Mouse (Mus musculus) ES-Bruce4 (cell line): Measurements from ENCODE around the gene Fgfr2. TPM values are rescaled to one million over a fixed set of nuclear protein-coding genes. Genes with fewer than 3 reads are reported as not detected.

Source experiments
- H3K27ac ChIP-seq: 2 replicates; pipeline ENCODE4 v1.5.1; 2012; ENCODE audit warnings: low read length, inconsistent platforms; ENCODE audit not compliant: insufficient read depth
- H3K27me3 ChIP-seq: 2 replicates; pipeline ENCODE4 v1.6.1; 2012; ENCODE audit warnings: mild to moderate bottlenecking, low read length, inconsistent platforms; ENCODE audit not compliant: control insufficient read depth, poor library complexity, insufficient read depth, severe bottlenecking
- H3K36me3 ChIP-seq: 2 replicates; pipeline ENCODE4 v1.6.1; 2012; ENCODE audit warnings: inconsistent platforms, mild to moderate bottlenecking, low read length, moderate library complexity; ENCODE audit not compliant: control insufficient read depth, poor library complexity, insufficient read depth, severe bottlenecking
- H3K4me1 ChIP-seq: one replicate; pipeline ENCODE4 v1.8.1; 2011; ENCODE audit warnings: low read length; ENCODE audit not compliant: control insufficient read depth, insufficient read depth
- H3K4me3 ChIP-seq: 2 replicates; pipeline ENCODE4 v1.5.1; 2011; ENCODE audit warnings: low read depth, mild to moderate bottlenecking, low read length
- H3K9ac ChIP-seq: 2 replicates; pipeline ENCODE4 v1.6.1; 2012; ENCODE audit warnings: low read depth, mild to moderate bottlenecking, inconsistent platforms; ENCODE audit not compliant: poor library complexity, severe bottlenecking
- H3K9me3 ChIP-seq: replicated peaks from 2 replicates; pipeline ENCODE4 v1.6.1; 2012; ENCODE audit warnings: mild to moderate bottlenecking, low read length, inconsistent platforms; ENCODE audit not compliant: control insufficient read depth, poor library complexity, insufficient read depth, severe bottlenecking
- CTCF ChIP-seq: IDR thresholded peaks from one replicate; pipeline ENCODE4 v1.8.1; 2011; ENCODE audit warnings: low read depth, low read length
- EP300 ChIP-seq: IDR thresholded peaks from 2 replicates; pipeline ENCODE4 v1.6.1; 2011; ENCODE audit warnings: low read depth, low read length; ENCODE audit not compliant: insufficient read depth
- POLR2A ChIP-seq: IDR thresholded peaks from one replicate; pipeline ENCODE4 v1.8.1; 2011; ENCODE audit warnings: low read length; ENCODE audit not compliant: insufficient read depth
- polyA plus RNA-seq: library from polyadenylated mRNA; stranded (reverse); fragments of >200 nt; gene quantifications from 2 replicates; pipeline ENCODE4 v1.2.4, GENCODE M21; 2011; ENCODE audit warnings: low read depth; ENCODE audit not compliant: missing spikeins, insufficient read depth, insufficient read length

The Fgfr2 gene
- polyA plus RNA-seq, 1 experiment, result 34.8 TPM

- no peak for TF ChIP-seq POLR2A
- TF ChIP-seq CTCF, result no peak
- no peak for TF ChIP-seq EP300
Measured at GRCm38 (mm10) chr7:132193606-132194005, 929.5 kb downstream of the Fgfr2 start.

DNA sequence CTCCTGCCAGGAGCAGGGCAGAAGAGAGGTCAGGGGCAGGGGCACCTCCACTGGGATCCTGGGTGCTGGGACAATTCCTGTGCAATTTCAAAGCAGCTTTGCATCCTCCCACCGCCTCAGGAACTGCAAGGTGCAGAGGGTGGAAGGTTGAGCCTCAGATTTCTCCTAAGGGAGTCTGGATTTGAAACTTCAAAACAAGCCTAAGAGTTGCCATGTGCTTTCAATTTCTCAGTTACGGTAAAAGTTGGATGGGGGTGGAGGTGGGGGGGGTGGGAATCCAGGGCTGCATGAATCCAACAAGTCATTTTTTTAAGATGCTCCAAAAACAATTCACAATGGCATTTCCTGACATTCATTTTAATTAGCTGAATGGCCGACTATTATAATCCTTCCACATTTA, 935.7 kb downstream of the Fgfr2 start:
- Histone ChIP-seq H3K36me3 (no peaks in the 10 kb centered on the region), H3K27ac (no peak overlapping the region), H3K9me3 (no peaks in the 10 kb centered on the region; the same call in 1 of the 2 replicates), H3K27me3 (no peaks in the 10 kb centered on the region; the same call in 1 of the 2 replicates), H3K4me3 (no peak overlapping the region), H3K4me1 (no peaks in the 10 kb centered on the region), H3K9ac (no peak overlapping the region)
- TF ChIP-seq CTCF (no peak), POLR2A (no peak), EP300 (no peak)

More at GRCm38 (mm10) chr7:132193606-132194005, 929.5 kb downstream of the Fgfr2 start:
- H3K27ac ChIP-seq, result no peak overlapping the region
- no peaks in the 10 kb centered on the region for H3K4me1 ChIP-seq
- H3K9me3 ChIP-seq, result no peaks in the 10 kb centered on the region
- H3K27me3 ChIP-seq, result no peaks in the 10 kb centered on the region; the same call in none of the 2 replicates
- no peak overlapping the region for H3K4me3 ChIP-seq
- H3K36me3 ChIP-seq, result no peaks in the 10 kb centered on the region
- no peak overlapping the region for H3K9ac ChIP-seq

DNA sequence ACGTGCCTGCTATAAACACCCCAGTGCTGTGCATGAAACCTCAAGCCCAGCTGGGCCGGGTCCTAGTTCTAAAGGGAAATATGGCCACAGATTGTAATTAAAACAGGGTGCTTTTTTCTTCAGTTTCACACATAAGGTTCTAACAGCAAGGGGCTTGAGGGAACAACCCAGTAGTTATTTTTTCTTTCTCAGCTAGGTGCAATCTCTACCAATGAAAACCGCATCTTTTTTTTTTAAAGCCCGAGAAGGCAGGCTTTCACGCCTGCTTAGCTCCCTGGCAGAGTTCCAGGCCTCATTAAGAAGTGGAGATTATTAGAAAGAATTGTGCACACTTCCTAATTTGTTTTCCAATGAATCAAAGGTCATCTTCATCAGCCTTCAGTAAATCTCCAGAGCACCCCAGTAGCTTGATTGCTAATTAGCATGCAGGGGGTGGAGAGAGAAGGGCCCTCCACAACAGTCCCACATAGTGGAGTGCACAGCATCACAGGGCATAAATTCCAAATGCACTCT, 939.2 kb downstream of the Fgfr2 start:
- Histone ChIP-seq H3K9ac (no peak overlapping the region), H3K27ac (no peak overlapping the region), H3K4me1 (no peaks in the 10 kb centered on the region), H3K9me3 (peaks cover 13% of the 10 kb centered on the region), H3K36me3 (no peaks in the 10 kb centered on the region), H3K4me3 (no peak overlapping the region), H3K27me3 (no peaks in the 10 kb centered on the region)
- no peak for TF ChIP-seq EP300
- TF ChIP-seq POLR2A, result no peak
- TF ChIP-seq CTCF, result no peak

GRCm38 (mm10) chr7:132181586-132182198, 941.5 kb downstream of the Fgfr2 start:
- Histone ChIP-seq H3K27me3 (no peaks in the 10 kb centered on the region), H3K4me1 (no peaks in the 10 kb centered on the region), H3K36me3 (no peaks in the 10 kb centered on the region), H3K9ac (no peak overlapping the region), H3K4me3 (no peak overlapping the region), H3K9me3 (peaks cover 13% of the 10 kb centered on the region), H3K27ac (no peak overlapping the region)
- TF ChIP-seq POLR2A, result no peak
- TF ChIP-seq CTCF, result no peak
- no peak for TF ChIP-seq EP300

- H3K27ac ChIP-seq, result no peak overlapping the region
- no peaks in the 10 kb centered on the region for H3K4me1 ChIP-seq
- H3K9ac ChIP-seq, result no peak overlapping the region
- H3K27me3 ChIP-seq, result no peaks in the 10 kb centered on the region
- peaks cover 13% of the 10 kb centered on the region for H3K9me3 ChIP-seq
- TF ChIP-seq CTCF, result no peak
- TF ChIP-seq POLR2A, result no peak
- no peak for TF ChIP-seq EP300
- H3K4me3 ChIP-seq, result no peak overlapping the region
- no peaks in the 10 kb centered on the region for H3K36me3 ChIP-seq
Measured at GRCm38 (mm10) chr7:132181042-132181441, 942.1 kb downstream of the Fgfr2 start.

GRCm38 (mm10) chr7:132179049-132179448, 944.1 kb downstream of the Fgfr2 start:
- Histone ChIP-seq H3K9me3 (peaks cover 13% of the 10 kb centered on the region), H3K27me3 (no peaks in the 10 kb centered on the region), H3K4me3 (no peak overlapping the region), H3K9ac (no peak overlapping the region), H3K27ac (no peak overlapping the region), H3K36me3 (no peaks in the 10 kb centered on the region), H3K4me1 (no peaks in the 10 kb centered on the region)
- no peak for TF ChIP-seq POLR2A
